Mouse (Mus musculus) cerebellum, postnatal 25 days (tissue): ENCODE results near the gene Ppp4r2.

Experiments used
- DNase-seq, 2 experiments: peaks; one replicate each; pipeline ENCODE4 v3.0.0; 2021; ENCODE audit warnings: mixed read lengths in 2 of 2

The Ppp4r2 gene

GRCm38 (mm10) chr6:100885376-100885775 lies 52.0 kb downstream of the Ppp4r2 start:
- no peak for DNase-seq

DNA sequence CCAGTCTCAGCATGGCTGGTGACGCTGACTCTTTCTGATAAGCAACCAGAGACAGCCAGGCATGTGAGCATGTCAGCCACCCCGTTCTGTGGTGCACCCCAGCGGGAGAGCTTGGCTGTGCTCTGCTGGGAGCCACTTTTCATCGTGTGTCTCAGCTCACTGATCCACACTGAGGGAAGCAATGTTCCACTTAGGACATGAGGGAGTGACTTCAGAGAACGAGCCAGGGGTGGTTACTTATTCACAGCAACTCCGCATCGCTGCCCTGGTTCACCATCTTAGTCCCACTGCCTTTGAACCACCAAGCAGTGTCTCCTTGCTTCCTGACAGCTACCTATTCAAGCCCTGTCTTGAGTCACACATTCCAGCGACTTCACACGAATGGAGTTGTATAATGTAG lies 53.6 kb downstream of the Ppp4r2 start:
- DNase-seq = no peak

GRCm38 (mm10) chr6:100889340-100889739 lies 55.9 kb downstream of the Ppp4r2 start:
- no peak for DNase-seq

- DNase-seq = peak; percentile 88
Observed at GRCm38 (mm10) chr6:100892489-100892888, 59.1 kb downstream of the Ppp4r2 start.

- DNase-seq = peak in 1 of 2 experiments; percentile 22
Observed at GRCm38 (mm10) chr6:100893073-100893472, 59.7 kb downstream of the Ppp4r2 start.

GRCm38 (mm10) chr6:100895183-100895582 lies 61.8 kb downstream of the Ppp4r2 start:
- peak in 1 of 2 experiments; percentile 31 for DNase-seq

DNA sequence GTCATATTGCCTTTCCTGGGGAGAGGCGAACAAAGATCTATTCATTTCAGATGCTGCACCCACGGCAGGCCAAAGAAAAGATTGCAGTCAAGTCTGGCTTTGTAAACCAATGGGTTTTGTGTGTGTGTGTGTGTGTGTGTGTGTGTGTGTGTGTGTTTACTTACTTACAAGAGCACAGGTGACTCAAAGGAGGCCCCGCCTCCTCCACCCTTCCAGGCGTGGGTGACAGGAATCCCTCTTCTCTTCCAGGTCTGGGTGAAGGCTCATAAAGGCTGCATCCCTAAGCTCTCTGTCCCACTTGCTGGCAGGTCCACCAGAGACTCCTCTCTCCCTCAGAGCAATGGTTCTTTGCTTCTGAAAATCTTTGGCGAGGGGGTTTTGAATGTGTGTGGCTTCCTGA lies 63.5 kb downstream of the Ppp4r2 start:
- no peak for DNase-seq

- DNase-seq = no peak
Observed at GRCm38 (mm10) chr6:100904463-100904862, 71.0 kb downstream of the Ppp4r2 start.

DNA sequence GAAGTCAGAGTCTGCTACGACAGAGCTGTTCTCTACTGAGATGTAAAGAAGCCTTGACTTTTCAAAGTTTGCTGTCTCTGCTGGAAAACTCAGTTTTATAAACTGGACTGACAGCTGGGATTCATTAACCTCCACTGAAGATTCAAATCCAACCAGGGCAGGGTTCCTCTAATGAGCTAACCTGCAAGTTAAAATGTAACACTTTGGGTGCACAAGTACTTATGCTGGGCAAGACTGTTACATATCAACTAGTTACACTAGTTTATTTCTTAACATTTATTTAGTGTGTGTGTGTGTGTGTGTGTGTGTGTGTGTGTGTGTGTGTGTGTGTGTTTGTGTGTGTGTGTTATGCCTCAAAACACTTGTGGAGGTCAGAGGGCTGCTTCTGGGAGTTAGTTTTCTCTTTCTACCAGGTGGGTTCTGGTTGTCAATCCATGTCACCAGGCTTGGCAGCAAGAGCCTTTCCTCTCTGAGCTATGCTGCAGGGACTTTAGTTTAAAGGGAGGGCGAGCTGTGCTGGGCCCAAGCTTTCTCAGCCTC lies 76.8 kb downstream of the Ppp4r2 start:
- DNase-seq = no peak
